Mouse (Mus musculus) kidney, adult 11 months (tissue): Measurements from ENCODE around the gene Fbxo11.
"Not testable (repeated sequence)": the region's sequence is repeated elsewhere in the genome, so short reads cannot be mapped to it uniquely, and the experiment has no call there.

Experiments used
- DNase-seq: peaks from one replicate; pipeline ENCODE4 v3.0.0; 2022

The Fbxo11 gene

GRCm38 (mm10) chr17:88066799-88067198, 1.7 kb upstream of the Fbxo11 start:
- no peak for DNase-seq

GRCm38 (mm10) chr17:88065801-88066646, 933 bp upstream of the Fbxo11 start:
- DNase-seq: peak; percentile 95

- peak; percentile 43 for DNase-seq
Measured at GRCm38 (mm10) chr17:88064347-88065030, 602 bp downstream of the Fbxo11 start.

GRCm38 (mm10) chr17:88063980-88064346, 1.1 kb downstream of the Fbxo11 start:
- DNase-seq: peak; percentile 52

- no peak for DNase-seq
Measured at GRCm38 (mm10) chr17:88062860-88063580, 2.1 kb downstream of the Fbxo11 start.

- DNase-seq: no peak
Measured at GRCm38 (mm10) chr17:88061942-88062341, 3.1 kb downstream of the Fbxo11 start.

GRCm38 (mm10) chr17:88058280-88058679, 6.8 kb downstream of the Fbxo11 start:
- no peak for DNase-seq

GRCm38 (mm10) chr17:88057846-88058245, 7.2 kb downstream of the Fbxo11 start:
- DNase-seq: no peak

- DNase-seq: no peak
Measured at GRCm38 (mm10) chr17:88051679-88052078, 13.4 kb downstream of the Fbxo11 start.

- no peak for DNase-seq
Measured at GRCm38 (mm10) chr17:88050892-88051291, 14.2 kb downstream of the Fbxo11 start.

- no peak for DNase-seq
Measured at GRCm38 (mm10) chr17:88050318-88050717, 14.8 kb downstream of the Fbxo11 start.

- DNase-seq: peak; percentile 13
Measured at GRCm38 (mm10) chr17:88042099-88043086, 22.7 kb downstream of the Fbxo11 start.

- DNase-seq: no peak
Measured at GRCm38 (mm10) chr17:88040810-88041209, 24.3 kb downstream of the Fbxo11 start.

GRCm38 (mm10) chr17:88034418-88034817, 30.7 kb downstream of the Fbxo11 start:
- DNase-seq: no peak

GRCm38 (mm10) chr17:88031755-88032154, 33.3 kb downstream of the Fbxo11 start:
- DNase-seq: no peak

- DNase-seq: no peak
Measured at GRCm38 (mm10) chr17:88029194-88029970, 35.7 kb downstream of the Fbxo11 start.

- DNase-seq: no peak
Measured at GRCm38 (mm10) chr17:88025227-88025626, 39.9 kb downstream of the Fbxo11 start.

- no peak for DNase-seq
Measured at GRCm38 (mm10) chr17:88023924-88024323, 41.2 kb downstream of the Fbxo11 start.

GRCm38 (mm10) chr17:88016027-88016426, 49.1 kb downstream of the Fbxo11 start:
- DNase-seq: not testable (repeated sequence)

GRCm38 (mm10) chr17:88014456-88014855, 50.6 kb downstream of the Fbxo11 start:
- no peak for DNase-seq

- no peak for DNase-seq
Measured at GRCm38 (mm10) chr17:88006956-88007355, 58.1 kb downstream of the Fbxo11 start.
